Mouse (Mus musculus): ENCODE measurements around the gene Hist1h2ak. TPM values are rescaled to one million over a fixed set of nuclear protein-coding genes. Genes with fewer than 3 reads are reported as not detected.

The Hist1h2ak gene
- total and polyA plus RNA-seq, 2 experiments from 2014 or later: 10.3 to 128 TPM

DNA sequence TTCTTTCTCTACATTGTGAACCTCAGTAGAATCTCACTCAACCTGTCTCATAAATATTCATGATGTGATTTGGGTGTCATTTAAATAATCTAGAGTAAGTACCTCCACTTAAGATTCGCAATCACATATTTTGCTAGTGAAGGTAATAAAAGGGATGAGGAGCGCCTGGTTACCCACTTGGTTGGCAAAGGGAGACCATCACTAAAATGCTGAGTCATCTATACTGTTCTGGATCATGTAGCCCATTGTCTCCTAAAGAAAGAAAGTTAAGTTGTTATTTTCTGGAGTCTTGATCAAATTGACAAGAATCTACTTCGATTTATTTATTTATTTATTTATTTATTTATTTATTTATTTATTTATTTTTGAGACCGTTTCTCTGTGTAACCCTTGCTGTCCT lies 47.0 kb downstream of the Hist1h2ak start:
- H3K36me3 ChIP-seq (replicated peaks; ENCODE audit: control insufficient read depth, insufficient read depth, low read length): no peaks in the 10 kb centered on the region
- H3K4me2 ChIP-seq (ENCODE audit: low read depth, low read length): no peak overlapping the region
- H3K4me3 ChIP-seq (ENCODE audit: low read depth, low read length): no peak overlapping the region
- TF ChIP-seq EP300 (IDR thresholded peaks at IDR 0.05; ENCODE audit: low read depth) (no peak), CTCF (IDR thresholded peaks at IDR 0.05; ENCODE audit: low read depth) (no peak)
- DNase-seq (ENCODE audit: low spot score): no peak
- H3K27me3 ChIP-seq (ENCODE audit: control insufficient read depth, insufficient read depth, low read length): no peaks in the 10 kb centered on the region
- H3K4me1 ChIP-seq (ENCODE audit: control insufficient read depth, insufficient read depth): peaks cover 7% of the 10 kb centered on the region; the same call in 1 of the 2 replicates
- H3K27ac ChIP-seq (ENCODE audit: low read depth): no peak overlapping the region
- WGBS: 61% methylated on average over 4 of the region's 4 CpGs
- H3K9me3 ChIP-seq (replicated peaks; ENCODE audit: control insufficient read depth, low read length): no peaks in the 10 kb centered on the region
- no peak for ATAC-seq (ENCODE audit: insufficient read depth, low read depth)
- no peak overlapping the region for H3K9ac ChIP-seq (replicated peaks; ENCODE audit: low read depth, low read length)

Small RNA genes within 50 kb of the gene (microRNA-seq; reads per million reads assigned to microRNA genes)
- gene Gm44346 (not detected), gene Gm44357 (not detected), gene Gm44367 (not detected), gene Gm44454 (not detected)

Other genes with a start within 250 kb of the Hist1h2ak start
- 7.1 and 10.9 TPM in 2 replicates for gene Zkscan8, start 222.7 kb downstream of the Hist1h2ak start, total RNA-seq (2014; rRNA removed; ENCODE audit: low replicate concordance)
- gene Zkscan8, start 222.7 kb downstream of the Hist1h2ak start, polyA plus RNA-seq (2015; fragmentation: Nextera tagmentation; extraction: Ambion mirVana): 3.0 and 3.4 TPM in 2 replicates
- gene Olfr1366, start 211.0 kb downstream of the Hist1h2ak start, total RNA-seq (2014; rRNA removed; ENCODE audit: low replicate concordance): not detected in 2 replicates
- gene Olfr1366, start 211.0 kb downstream of the Hist1h2ak start, polyA plus RNA-seq (2015; fragmentation: Nextera tagmentation; extraction: Ambion mirVana): not detected in 2 replicates
- gene Olfr1535, start 193.9 kb downstream of the Hist1h2ak start, total RNA-seq (2014; rRNA removed; ENCODE audit: low replicate concordance): not detected in 2 replicates
- 0.03 TPM in 1 of 2 replicates, not detected in the other for gene Olfr1535, start 193.9 kb downstream of the Hist1h2ak start, polyA plus RNA-seq (2015; fragmentation: Nextera tagmentation; extraction: Ambion mirVana)
- gene Olfr1364, start 172.1 kb downstream of the Hist1h2ak start, total RNA-seq (2014; rRNA removed; ENCODE audit: low replicate concordance): not detected in 2 replicates
- not detected in 2 replicates for gene Olfr1364, start 172.1 kb downstream of the Hist1h2ak start, polyA plus RNA-seq (2015; fragmentation: Nextera tagmentation; extraction: Ambion mirVana)
- not detected in 2 replicates for gene Olfr1362, start 139.8 kb downstream of the Hist1h2ak start, total RNA-seq (2014; rRNA removed; ENCODE audit: low replicate concordance)
- not detected in 2 replicates for gene Olfr1362, start 139.8 kb downstream of the Hist1h2ak start, polyA plus RNA-seq (2015; fragmentation: Nextera tagmentation; extraction: Ambion mirVana)
- gene Olfr11, start 111.3 kb downstream of the Hist1h2ak start, total RNA-seq (2014; rRNA removed; ENCODE audit: low replicate concordance): not detected in 2 replicates
- gene Olfr11, start 111.3 kb downstream of the Hist1h2ak start, polyA plus RNA-seq (2015; fragmentation: Nextera tagmentation; extraction: Ambion mirVana): not detected in 2 replicates
- gene Olfr1361, start 90.4 kb downstream of the Hist1h2ak start, total RNA-seq (2014; rRNA removed; ENCODE audit: low replicate concordance): not detected in 2 replicates
- gene Olfr1361, start 90.4 kb downstream of the Hist1h2ak start, polyA plus RNA-seq (2015; fragmentation: Nextera tagmentation; extraction: Ambion mirVana): not detected in 2 replicates
- gene Olfr1360, start 76.4 kb downstream of the Hist1h2ak start, total RNA-seq (2014; rRNA removed; ENCODE audit: low replicate concordance): not detected in 2 replicates
- not detected in 2 replicates for gene Olfr1360, start 76.4 kb downstream of the Hist1h2ak start, polyA plus RNA-seq (2015; fragmentation: Nextera tagmentation; extraction: Ambion mirVana)
- not detected in 2 replicates for gene Olfr1359, start 55.7 kb downstream of the Hist1h2ak start, total RNA-seq (2014; rRNA removed; ENCODE audit: low replicate concordance)
- not detected in 2 replicates for gene Olfr1359, start 55.7 kb downstream of the Hist1h2ak start, polyA plus RNA-seq (2015; fragmentation: Nextera tagmentation; extraction: Ambion mirVana)
- 431 and 666 TPM in 2 replicates for gene Hist1h2bl, start 37.7 kb downstream of the Hist1h2ak start, total RNA-seq (2014; rRNA removed; ENCODE audit: low replicate concordance)
- 0.55 and 0.98 TPM in 2 replicates for gene Hist1h2bl, start 37.7 kb downstream of the Hist1h2ak start, polyA plus RNA-seq (2015; fragmentation: Nextera tagmentation; extraction: Ambion mirVana)
- gene Hist1h2ai, start 37.4 kb downstream of the Hist1h2ak start, total RNA-seq (2014; rRNA removed; ENCODE audit: low replicate concordance): 828 and 1,538 TPM in 2 replicates
- 3.6 and 4.3 TPM in 2 replicates for gene Hist1h2ai, start 37.4 kb downstream of the Hist1h2ak start, polyA plus RNA-seq (2015; fragmentation: Nextera tagmentation; extraction: Ambion mirVana)
- gene Hist1h3h, start 36.2 kb downstream of the Hist1h2ak start, total RNA-seq (2014; rRNA removed; ENCODE audit: low replicate concordance): 1,332 and 1,437 TPM in 2 replicates
- 1.8 TPM in 1 of 2 replicates, not detected in the other for gene Hist1h3h, start 36.2 kb downstream of the Hist1h2ak start, polyA plus RNA-seq (2015; fragmentation: Nextera tagmentation; extraction: Ambion mirVana)
- gene Hist1h2bm, start 31.8 kb downstream of the Hist1h2ak start, total RNA-seq (2014; rRNA removed; ENCODE audit: low replicate concordance): 1,438 and 1,618 TPM in 2 replicates
- 0.60 and 0.90 TPM in 2 replicates for gene Hist1h2bm, start 31.8 kb downstream of the Hist1h2ak start, polyA plus RNA-seq (2015; fragmentation: Nextera tagmentation; extraction: Ambion mirVana)
- 962 and 1,129 TPM in 2 replicates for gene Hist1h4j, start 18.8 kb downstream of the Hist1h2ak start, total RNA-seq (2014; rRNA removed; ENCODE audit: low replicate concordance)
- gene Hist1h4j, start 18.8 kb downstream of the Hist1h2ak start, polyA plus RNA-seq (2015; fragmentation: Nextera tagmentation; extraction: Ambion mirVana): 0.20 and 0.27 TPM in 2 replicates
- gene Hist1h4k, start 3.3 kb downstream of the Hist1h2ak start, total RNA-seq (2014; rRNA removed; ENCODE audit: low replicate concordance): 470 and 1,132 TPM in 2 replicates
- 0.55 and 1.4 TPM in 2 replicates for gene Hist1h4k, start 3.3 kb downstream of the Hist1h2ak start, polyA plus RNA-seq (2015; fragmentation: Nextera tagmentation; extraction: Ambion mirVana)
- gene Hist1h2bn, start 296 bp upstream of the Hist1h2ak start, total RNA-seq (2014; rRNA removed; ENCODE audit: low replicate concordance): 1,069 and 1,692 TPM in 2 replicates
- gene Hist1h2bn, start 296 bp upstream of the Hist1h2ak start, polyA plus RNA-seq (2015; fragmentation: Nextera tagmentation; extraction: Ambion mirVana): 0.94 and 2.5 TPM in 2 replicates
- 356 and 550 TPM in 2 replicates for gene Hist1h1b, start 26.8 kb upstream of the Hist1h2ak start, total RNA-seq (2014; rRNA removed; ENCODE audit: low replicate concordance)
- 4.7 and 5.4 TPM in 2 replicates for gene Hist1h1b, start 26.8 kb upstream of the Hist1h2ak start, polyA plus RNA-seq (2015; fragmentation: Nextera tagmentation; extraction: Ambion mirVana)
- 602 and 1,805 TPM in 2 replicates for gene Hist1h3i, start 29.5 kb upstream of the Hist1h2ak start, total RNA-seq (2014; rRNA removed; ENCODE audit: low replicate concordance)
- gene Hist1h3i, start 29.5 kb upstream of the Hist1h2ak start, polyA plus RNA-seq (2015; fragmentation: Nextera tagmentation; extraction: Ambion mirVana): 21.5 and 25.8 TPM in 2 replicates
- gene Hist1h2an, start 33.4 kb upstream of the Hist1h2ak start, total RNA-seq (2014; rRNA removed; ENCODE audit: low replicate concordance): 677 and 1,354 TPM in 2 replicates
- 1.8 and 3.3 TPM in 2 replicates for gene Hist1h2an, start 33.4 kb upstream of the Hist1h2ak start, polyA plus RNA-seq (2015; fragmentation: Nextera tagmentation; extraction: Ambion mirVana)
- 250 and 332 TPM in 2 replicates for gene Hist1h2bp, start 33.6 kb upstream of the Hist1h2ak start, total RNA-seq (2014; rRNA removed; ENCODE audit: low replicate concordance)
- gene Hist1h2bp, start 33.6 kb upstream of the Hist1h2ak start, polyA plus RNA-seq (2015; fragmentation: Nextera tagmentation; extraction: Ambion mirVana): 0.34 and 0.55 TPM in 2 replicates
- 1,204 and 1,722 TPM in 2 replicates for gene Hist1h2bq, start 56.4 kb upstream of the Hist1h2ak start, total RNA-seq (2014; rRNA removed; ENCODE audit: low replicate concordance)
- gene Hist1h2bq, start 56.4 kb upstream of the Hist1h2ak start, polyA plus RNA-seq (2015; fragmentation: Nextera tagmentation; extraction: Ambion mirVana): 5.6 and 6.3 TPM in 2 replicates
- not detected in 2 replicates for gene Hist1h2ao, start 56.6 kb upstream of the Hist1h2ak start, total RNA-seq (2014; rRNA removed; ENCODE audit: low replicate concordance)
- not detected in 2 replicates for gene Hist1h2ao, start 56.6 kb upstream of the Hist1h2ak start, polyA plus RNA-seq (2015; fragmentation: Nextera tagmentation; extraction: Ambion mirVana)
- 1.1 and 2.7 TPM in 2 replicates for gene Hist1h4m, start 57.9 kb upstream of the Hist1h2ak start, total RNA-seq (2014; rRNA removed; ENCODE audit: low replicate concordance)
- gene Hist1h4m, start 57.9 kb upstream of the Hist1h2ak start, polyA plus RNA-seq (2015; fragmentation: Nextera tagmentation; extraction: Ambion mirVana): not detected in 2 replicates
- 3,661 and 3,822 TPM in 2 replicates for gene Hist1h4n, start 78.4 kb upstream of the Hist1h2ak start, total RNA-seq (2014; rRNA removed; ENCODE audit: low replicate concordance)
- gene Hist1h4n, start 78.4 kb upstream of the Hist1h2ak start, polyA plus RNA-seq (2015; fragmentation: Nextera tagmentation; extraction: Ambion mirVana): 2.0 and 2.4 TPM in 2 replicates
- gene Hist1h2ap, start 79.7 kb upstream of the Hist1h2ak start, total RNA-seq (2014; rRNA removed; ENCODE audit: low replicate concordance): 1,615 and 1,927 TPM in 2 replicates
- 664 and 726 TPM in 2 replicates for gene Hist1h2ap, start 79.7 kb upstream of the Hist1h2ak start, polyA plus RNA-seq (2015; fragmentation: Nextera tagmentation; extraction: Ambion mirVana)
- gene Hist1h2br, start 79.9 kb upstream of the Hist1h2ak start, total RNA-seq (2014; rRNA removed; ENCODE audit: low replicate concordance): 929 and 1,160 TPM in 2 replicates
- 5.2 and 6.5 TPM in 2 replicates for gene Hist1h2br, start 79.9 kb upstream of the Hist1h2ak start, polyA plus RNA-seq (2015; fragmentation: Nextera tagmentation; extraction: Ambion mirVana)
- 1.1 and 1.7 TPM in 2 replicates for gene Zfp184, start 191.3 kb upstream of the Hist1h2ak start, total RNA-seq (2014; rRNA removed; ENCODE audit: low replicate concordance)
- 2.1 and 2.6 TPM in 2 replicates for gene Zfp184, start 191.3 kb upstream of the Hist1h2ak start, polyA plus RNA-seq (2015; fragmentation: Nextera tagmentation; extraction: Ambion mirVana)
- gene Pom121l2, start 227.4 kb upstream of the Hist1h2ak start, total RNA-seq (2014; rRNA removed; ENCODE audit: low replicate concordance): not detected in 2 replicates
- not detected in 2 replicates for gene Pom121l2, start 227.4 kb upstream of the Hist1h2ak start, polyA plus RNA-seq (2015; fragmentation: Nextera tagmentation; extraction: Ambion mirVana)